Mouse (Mus musculus) cerebellum, postnatal 14 days (tissue): ENCODE measurements around the gene Atp1a1.

ENCODE experiments used
- DNase-seq, 2 experiments: peaks; one replicate each; pipeline ENCODE4 v3.0.0; 2021; ENCODE audit warnings: mixed read lengths in 2 of 2

The Atp1a1 gene

DNA sequence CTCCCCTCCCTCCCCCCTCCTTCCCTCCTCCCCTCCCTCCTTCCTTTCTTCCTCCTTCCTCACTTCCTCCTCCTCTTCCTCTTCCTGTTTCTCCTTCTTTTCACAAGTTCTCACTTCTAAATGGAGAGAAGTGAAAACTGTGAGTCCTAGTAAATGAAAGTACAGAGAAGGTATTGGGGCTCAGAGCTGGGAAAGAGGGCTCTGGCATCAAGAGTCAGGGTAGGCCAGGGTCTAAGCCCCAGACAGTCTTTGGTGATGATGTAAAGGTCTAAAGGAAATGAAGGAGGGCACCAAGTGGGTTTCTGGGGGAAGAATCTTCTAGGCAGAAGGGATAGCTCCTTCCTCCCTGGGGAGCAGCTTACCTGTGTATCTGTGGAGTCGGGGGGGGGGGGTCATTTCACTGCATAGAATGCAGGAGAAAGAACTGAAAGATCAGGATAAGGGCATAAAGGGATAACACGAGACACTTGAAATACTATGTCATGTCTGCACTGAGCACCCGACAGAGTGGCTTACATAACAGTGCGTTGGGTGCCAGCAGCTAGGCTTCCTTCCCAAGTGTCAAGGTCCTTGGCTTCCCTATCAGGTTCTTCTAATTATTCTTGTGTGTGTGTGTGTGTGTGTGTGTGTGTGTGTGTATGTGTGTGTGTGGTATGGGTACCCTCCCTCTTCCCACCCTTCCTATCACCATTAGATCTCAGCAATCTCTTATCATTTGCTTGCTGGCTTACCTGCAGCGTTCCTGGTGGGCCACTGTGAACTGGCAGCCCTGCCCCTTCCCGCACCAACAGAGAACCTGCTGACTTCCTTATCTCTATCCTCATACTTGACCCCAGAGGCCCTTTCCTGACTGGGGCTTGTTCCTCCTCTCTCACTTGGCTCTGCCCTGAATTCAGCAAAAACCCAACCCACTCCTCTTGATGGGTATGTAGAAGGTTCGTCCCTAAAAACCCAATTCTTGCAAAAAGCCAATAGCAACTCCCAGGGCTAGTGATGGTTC lies 51.6 kb downstream of the Atp1a1 start:
- peak; percentile 31 to 32 for DNase-seq

DNA sequence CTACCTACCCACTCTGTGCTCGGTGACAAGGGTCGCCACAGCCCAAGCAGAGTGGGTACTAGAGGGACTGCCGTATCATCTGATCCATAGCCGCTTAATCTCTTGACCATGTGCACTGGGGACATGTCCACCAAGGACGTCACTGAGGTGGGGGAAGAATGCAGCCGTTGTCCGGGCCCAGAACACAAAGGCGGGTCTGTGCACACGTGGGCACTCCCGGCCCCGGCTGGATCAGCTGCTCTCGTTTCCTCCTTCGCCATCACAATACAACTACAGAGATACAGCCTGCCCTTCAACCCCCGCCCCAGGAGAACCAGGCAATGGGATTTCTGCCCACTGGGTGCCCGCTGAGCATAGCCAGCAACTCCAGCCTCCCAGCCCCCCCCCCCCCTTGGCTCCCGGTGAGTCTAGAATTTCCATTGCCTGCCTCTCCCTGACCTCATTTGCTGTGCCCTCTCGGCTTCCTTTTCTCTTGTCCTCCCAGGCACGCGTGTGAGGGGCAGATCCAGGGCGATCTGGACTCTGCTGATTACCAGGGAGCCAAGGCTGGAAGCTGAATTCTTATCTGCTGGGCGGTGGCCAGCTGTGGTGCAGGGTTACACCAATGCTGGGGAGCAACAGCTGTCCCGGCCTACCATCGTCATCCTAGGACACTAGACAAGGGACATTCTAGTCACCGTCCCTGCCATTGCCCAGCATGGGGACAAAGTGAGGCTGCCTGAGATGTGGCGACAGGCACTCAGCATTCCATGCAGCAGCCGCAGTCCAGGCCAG lies 52.8 kb downstream of the Atp1a1 start:
- DNase-seq, result peak; percentile 27 to 40

DNA sequence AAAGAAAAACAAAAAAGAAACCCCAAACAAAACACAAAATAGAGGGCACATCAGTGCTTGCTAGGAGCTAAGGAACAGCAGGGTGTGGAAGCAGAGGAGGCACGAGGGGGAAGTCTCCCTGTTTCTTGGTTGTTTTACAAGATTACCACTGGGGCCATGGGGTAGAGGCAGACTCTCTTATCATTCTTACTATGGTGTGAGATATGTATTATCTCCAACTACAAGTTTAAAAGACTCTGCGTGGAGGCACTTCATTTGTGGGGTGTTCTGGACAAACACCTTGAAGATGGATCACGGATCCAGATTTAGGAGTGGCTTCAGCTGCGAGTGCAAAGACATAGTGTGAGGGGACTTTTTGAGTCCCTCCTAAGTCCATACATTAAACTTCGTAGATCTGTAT lies 54.7 kb downstream of the Atp1a1 start:
- DNase-seq, result no peak

DNA sequence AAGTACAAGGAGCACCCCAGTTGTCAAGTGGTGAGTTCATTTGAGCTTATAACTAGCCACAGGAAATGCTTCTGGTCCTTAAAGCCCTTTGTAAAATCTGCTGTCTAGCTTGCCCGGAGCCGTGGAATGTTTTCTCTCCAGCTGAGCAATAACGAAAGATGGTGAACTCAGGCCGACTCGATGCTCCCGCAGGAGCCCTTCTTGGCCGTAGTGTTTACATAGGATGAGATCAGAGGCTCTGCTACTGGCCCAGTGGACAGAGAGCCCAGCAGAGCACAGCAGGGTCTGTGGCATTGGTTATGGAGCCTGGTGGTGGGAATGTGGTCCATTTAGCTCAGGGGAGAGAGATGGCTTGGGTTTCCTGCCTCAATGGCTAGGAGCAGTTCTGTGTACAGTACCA lies 60.4 kb downstream of the Atp1a1 start:
- DNase-seq, result no peak

DNA sequence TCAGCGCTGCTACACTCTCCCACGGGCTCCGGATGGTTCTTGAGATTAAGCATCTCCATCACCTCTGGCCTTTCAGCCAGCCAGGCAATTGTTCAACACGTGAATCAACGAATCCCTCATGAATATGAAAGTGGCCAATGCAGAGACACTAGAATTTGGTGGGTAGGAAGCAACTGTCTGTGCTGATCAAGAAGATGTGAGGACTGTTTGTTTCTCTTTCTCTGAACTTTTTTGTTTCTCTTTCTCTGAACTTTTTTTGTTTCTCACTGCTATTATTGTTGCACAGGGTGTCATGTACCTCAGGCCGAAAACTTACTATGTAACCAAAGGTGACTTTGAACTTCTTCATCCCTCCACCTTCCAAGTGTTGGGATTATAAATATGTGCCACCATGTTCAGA lies 62.9 kb downstream of the Atp1a1 start:
- no peak for DNase-seq

DNA sequence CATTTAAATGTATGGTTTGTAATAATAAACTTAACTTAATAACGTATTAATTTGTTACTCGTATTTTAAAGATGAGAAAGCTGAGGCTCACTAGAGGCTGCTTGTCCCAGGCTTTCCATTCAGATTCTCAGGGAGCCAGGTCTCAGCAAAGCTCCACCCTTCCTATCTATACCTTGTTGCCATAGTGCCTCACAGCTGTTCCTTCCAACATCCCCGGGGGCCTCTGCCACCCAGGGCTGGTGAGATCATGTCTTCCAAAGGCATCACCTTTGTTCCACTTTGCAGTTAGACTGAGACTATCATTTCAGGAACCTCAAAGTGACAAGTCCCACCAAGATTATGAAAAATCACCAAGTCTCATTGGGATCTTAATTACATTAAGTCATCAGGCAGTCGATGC lies 63.9 kb downstream of the Atp1a1 start:
- no peak for DNase-seq

DNA sequence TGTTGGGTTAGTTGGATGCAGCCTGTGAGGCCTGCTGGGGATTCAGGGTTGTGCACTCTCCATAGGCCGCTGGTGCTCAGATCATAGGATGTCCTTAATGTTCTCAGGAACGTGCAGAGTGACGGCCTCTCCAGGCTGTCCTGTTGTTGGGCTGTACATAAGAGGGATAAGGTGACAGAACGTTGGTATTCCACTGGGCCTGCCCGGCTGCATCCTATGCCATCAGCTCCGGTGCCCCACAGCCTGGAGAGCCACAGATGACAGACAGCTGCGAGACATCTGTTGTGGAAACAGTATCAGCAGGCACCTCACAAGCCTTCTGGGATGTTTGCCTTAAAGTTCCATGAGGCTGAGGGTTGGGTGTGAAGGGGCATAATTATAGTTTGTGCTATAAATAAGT lies 68.2 kb downstream of the Atp1a1 start:
- no peak for DNase-seq

DNA sequence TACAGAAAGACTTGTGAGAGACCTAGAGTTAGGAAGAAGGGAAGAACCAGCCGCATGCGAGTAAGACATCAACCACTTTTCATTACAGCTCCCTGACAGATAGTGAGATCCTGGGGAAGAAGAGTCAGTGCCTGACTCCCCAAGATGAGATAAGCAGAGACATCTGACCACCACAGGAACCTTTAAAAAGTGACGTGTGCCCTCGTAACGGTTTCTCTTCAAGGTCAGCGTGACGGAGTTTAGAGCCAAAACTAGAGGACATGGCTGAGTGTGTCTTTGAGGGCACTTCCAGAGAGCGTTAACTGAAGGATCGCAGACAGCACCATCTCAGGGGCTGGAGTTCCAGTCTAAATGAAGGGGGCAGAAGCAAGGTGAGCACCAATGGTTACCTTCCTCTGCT lies 70.2 kb downstream of the Atp1a1 start:
- no peak for DNase-seq

DNA sequence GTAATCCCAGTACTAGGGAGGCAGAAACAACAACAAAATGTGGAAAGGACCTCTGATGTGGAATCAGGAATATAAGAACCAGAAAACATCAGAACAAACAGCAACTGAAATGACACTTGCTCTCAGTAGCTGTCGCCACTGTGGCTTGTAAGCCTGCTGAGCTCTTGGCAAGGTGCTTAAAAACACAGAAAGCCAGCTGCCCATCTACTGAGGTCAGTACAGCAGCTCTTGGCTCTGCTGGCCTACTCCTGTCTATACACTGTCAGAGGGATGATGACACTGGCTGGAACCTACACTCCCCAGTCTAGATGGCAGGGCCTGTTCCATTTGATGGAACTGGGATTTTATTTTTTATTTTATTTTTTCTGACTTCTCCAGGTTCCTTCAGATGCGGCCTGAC lies 71.1 kb downstream of the Atp1a1 start:
- peak; percentile 58 to 60 for DNase-seq

DNA sequence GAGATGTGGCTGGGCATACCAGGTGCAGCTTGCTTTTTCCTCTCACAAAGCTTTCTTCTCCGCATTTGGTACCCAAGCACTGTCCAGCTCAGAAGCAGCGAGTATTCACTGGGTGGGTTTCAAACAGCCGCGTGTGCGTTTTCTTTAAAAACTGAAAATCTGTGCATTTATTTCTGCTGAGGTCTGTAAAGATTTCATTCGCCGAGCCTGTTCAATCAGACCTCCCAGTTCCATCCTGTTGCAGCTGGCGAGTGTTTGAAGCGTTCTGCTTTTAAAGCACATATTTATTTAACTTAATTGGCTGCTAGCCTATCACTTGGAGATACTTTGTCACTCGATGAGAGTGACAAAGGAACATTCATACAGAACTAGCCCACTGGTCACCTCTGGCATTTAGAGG lies 73.6 kb downstream of the Atp1a1 start:
- no peak for DNase-seq

DNA sequence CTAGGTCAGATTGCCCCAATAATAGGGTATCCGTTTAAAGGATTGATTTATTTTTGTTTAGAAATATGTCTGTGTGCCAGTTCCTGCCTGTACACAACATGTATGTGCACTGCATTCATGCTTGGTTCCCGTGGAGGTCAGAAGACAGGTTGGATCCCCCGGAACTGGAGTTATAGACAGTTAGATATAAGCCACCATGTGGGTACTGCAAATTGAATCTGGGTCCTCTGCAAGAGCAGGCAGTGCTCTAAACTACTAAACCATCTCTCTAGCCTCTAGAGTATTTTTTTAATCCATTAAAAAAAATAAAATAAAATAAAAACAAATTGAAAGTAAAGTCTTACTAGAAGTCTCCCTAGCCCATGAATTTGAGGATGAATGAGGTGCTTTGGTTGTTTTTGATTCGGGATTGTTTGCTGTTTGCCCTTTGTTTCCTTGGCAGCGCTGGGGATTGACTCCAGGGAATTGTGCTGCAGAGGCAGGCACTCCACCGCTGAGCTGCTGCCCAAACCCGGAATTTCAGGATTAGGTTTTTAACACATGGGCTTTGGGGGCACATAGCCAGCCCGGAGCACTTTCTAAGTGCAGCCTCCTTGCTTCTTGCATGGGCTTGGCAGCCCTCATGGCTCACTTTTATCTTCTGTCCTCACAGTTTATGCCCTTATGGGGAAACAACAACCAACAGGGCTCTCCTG lies 75.4 kb downstream of the Atp1a1 start:
- no peak for DNase-seq

DNA sequence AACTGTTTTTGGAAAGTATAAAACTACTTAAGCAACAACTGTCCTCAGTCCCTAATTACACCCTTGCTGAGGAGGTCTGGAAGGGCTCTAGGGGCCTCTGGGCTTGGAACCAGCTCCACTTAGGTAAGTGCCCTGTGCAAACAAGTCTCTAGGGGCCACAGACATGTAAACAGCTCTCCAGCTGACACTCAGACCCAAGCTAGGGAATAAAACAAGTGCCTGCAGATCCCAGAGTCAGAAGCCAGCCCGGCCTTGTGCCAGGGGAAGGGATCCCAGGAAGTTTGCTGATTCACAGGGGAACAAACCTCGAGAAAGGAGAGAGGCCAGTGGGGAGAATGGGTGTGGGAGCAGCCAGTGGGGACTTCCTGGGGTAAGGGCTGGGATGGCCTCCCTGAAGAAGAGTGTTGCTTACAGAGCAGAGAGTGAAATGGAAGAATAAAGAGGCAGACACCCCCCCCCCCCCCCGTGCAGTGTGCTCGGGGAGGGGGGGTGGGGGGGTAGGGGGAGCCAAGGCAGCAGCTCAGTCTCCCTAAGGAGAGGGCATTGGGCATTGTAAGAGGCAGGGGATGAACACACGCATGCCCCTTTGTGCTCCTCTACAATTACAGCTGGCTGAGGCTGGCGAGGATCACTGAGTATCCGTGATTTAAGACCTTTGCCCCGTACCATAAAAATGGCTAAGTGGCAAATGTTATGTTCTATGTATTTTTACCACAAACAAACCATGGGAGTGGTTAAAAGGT lies 76.2 kb downstream of the Atp1a1 start:
- no peak for DNase-seq

DNA sequence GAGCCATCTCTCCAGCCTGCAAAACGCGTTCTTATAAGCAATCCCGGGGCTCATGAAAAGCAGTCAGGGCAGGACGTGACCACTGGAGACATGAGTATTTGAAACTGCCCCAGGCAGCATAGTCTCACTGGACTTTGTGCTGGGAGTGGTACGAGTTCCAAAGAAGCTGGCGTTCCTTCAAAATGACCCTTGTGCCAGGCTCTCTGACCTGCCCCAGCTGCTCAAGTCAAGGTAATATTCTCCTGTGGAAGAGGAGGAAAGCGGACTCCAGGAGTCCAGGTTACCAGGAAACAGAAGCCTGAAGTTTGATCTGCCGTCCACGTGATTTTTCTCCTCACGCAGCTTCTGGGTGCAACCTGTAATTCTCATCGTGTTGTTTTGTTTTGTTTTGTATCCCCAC lies 77.9 kb downstream of the Atp1a1 start:
- DNase-seq, result no peak
